Mouse (Mus musculus): ENCODE results near the gene Rsg1. TPM values are rescaled to one million over a fixed set of nuclear protein-coding genes. Genes with fewer than 3 reads are reported as not detected.

The Rsg1 gene
- total and polyA plus RNA-seq, 2 experiments from 2014 or later, result 1.3 TPM; not detected in 1

GRCm38 (mm10) chr4:141243636-141244035, 29.9 kb downstream of the Rsg1 start:
- no peak overlapping the region for H3K4me3 ChIP-seq (ENCODE audit: low read depth, low read length)
- H3K9ac ChIP-seq (replicated peaks; ENCODE audit: low read depth, low read length), result no peak overlapping the region
- WGBS, result 66% methylated on average over 5 of the region's 5 CpGs
- no peak for DNase-seq (ENCODE audit: low spot score)
- H3K4me2 ChIP-seq (ENCODE audit: low read depth, low read length), result no peak overlapping the region
- H3K9me3 ChIP-seq (replicated peaks; ENCODE audit: control insufficient read depth, low read length), result no peaks in the 10 kb centered on the region
- peaks cover 63% of the 10 kb centered on the region for H3K27me3 ChIP-seq (ENCODE audit: control insufficient read depth, insufficient read depth, low read length)
- no peak for ATAC-seq (ENCODE audit: insufficient read depth, low read depth)
- no peak overlapping the region for H3K27ac ChIP-seq (ENCODE audit: low read depth)
- no peaks in the 10 kb centered on the region for H3K36me3 ChIP-seq (replicated peaks; ENCODE audit: control insufficient read depth, insufficient read depth, low read length)
- TF ChIP-seq EP300 (IDR thresholded peaks at IDR 0.05; ENCODE audit: low read depth) (no peak), CTCF (IDR thresholded peaks at IDR 0.05; ENCODE audit: low read depth) (no peak)
- peaks cover 21% of the 10 kb centered on the region; the same call in 1 of the 2 replicates for H3K4me1 ChIP-seq (ENCODE audit: control insufficient read depth, insufficient read depth)

- H3K4me2 ChIP-seq (ENCODE audit: low read depth, low read length), result no peak overlapping the region
- ATAC-seq (ENCODE audit: insufficient read depth, low read depth), result no peak
- H3K27ac ChIP-seq (ENCODE audit: low read depth), result 0 out of 2 replicates have a peak overlapping the region, but pooled peaks have one; percentile 3
- no peak for TF ChIP-seq CTCF (IDR thresholded peaks at IDR 0.05; ENCODE audit: low read depth)
- TF ChIP-seq EP300 (IDR thresholded peaks at IDR 0.05; ENCODE audit: low read depth), result no peak
- no peaks in the 10 kb centered on the region for H3K9me3 ChIP-seq (replicated peaks; ENCODE audit: control insufficient read depth, low read length)
- WGBS, result 65% methylated on average over 5 of the region's 5 CpGs
- no peak overlapping the region for H3K9ac ChIP-seq (replicated peaks; ENCODE audit: low read depth, low read length)
- peaks cover 17% of the 10 kb centered on the region; the same call in 1 of the 2 replicates for H3K4me1 ChIP-seq (ENCODE audit: control insufficient read depth, insufficient read depth)
- no peak for DNase-seq (ENCODE audit: low spot score)
- peaks cover 67% of the 10 kb centered on the region for H3K27me3 ChIP-seq (ENCODE audit: control insufficient read depth, insufficient read depth, low read length)
- no peak overlapping the region for H3K4me3 ChIP-seq (ENCODE audit: low read depth, low read length)
- no peaks in the 10 kb centered on the region for H3K36me3 ChIP-seq (replicated peaks; ENCODE audit: control insufficient read depth, insufficient read depth, low read length)
Observed at GRCm38 (mm10) chr4:141244401-141244800, 30.6 kb downstream of the Rsg1 start.

- Histone ChIP-seq H3K4me3 (ENCODE audit: low read depth, low read length) (no peak overlapping the region), H3K27ac (ENCODE audit: low read depth) (0 out of 2 replicates have a peak overlapping the region, but pooled peaks have one; percentile 3), H3K9ac (replicated peaks; ENCODE audit: low read depth, low read length) (no peak overlapping the region), H3K9me3 (replicated peaks; ENCODE audit: control insufficient read depth, low read length) (no peaks in the 10 kb centered on the region), H3K4me1 (ENCODE audit: control insufficient read depth, insufficient read depth) (peaks cover 11% of the 10 kb centered on the region; the same call in 1 of the 2 replicates), H3K27me3 (ENCODE audit: control insufficient read depth, insufficient read depth, low read length) (peaks cover 67% of the 10 kb centered on the region), H3K4me2 (ENCODE audit: low read depth, low read length) (no peak overlapping the region), H3K36me3 (replicated peaks; ENCODE audit: control insufficient read depth, insufficient read depth, low read length) (no peaks in the 10 kb centered on the region)
- 20% methylated on average over 9 of the region's 9 CpGs for WGBS
- ATAC-seq (ENCODE audit: insufficient read depth, low read depth) (no peak), DNase-seq (ENCODE audit: low spot score) (no peak)
- no peak for TF ChIP-seq CTCF (IDR thresholded peaks at IDR 0.05; ENCODE audit: low read depth)
- no peak for TF ChIP-seq EP300 (IDR thresholded peaks at IDR 0.05; ENCODE audit: low read depth)
Observed at GRCm38 (mm10) chr4:141244931-141245425, 31.2 kb downstream of the Rsg1 start.

- Histone ChIP-seq H3K27ac (ENCODE audit: low read depth) (0 out of 2 replicates have a peak overlapping the region, but pooled peaks have one; percentile 25), H3K4me2 (ENCODE audit: low read depth, low read length) (peak overlapping the region; percentile 62), H3K4me3 (ENCODE audit: low read depth, low read length) (peak overlapping the region; percentile 35), H3K36me3 (replicated peaks; ENCODE audit: control insufficient read depth, insufficient read depth, low read length) (no peaks in the 10 kb centered on the region), H3K4me1 (ENCODE audit: control insufficient read depth, insufficient read depth) (peaks cover 8% of the 10 kb centered on the region; the same call in 1 of the 2 replicates), H3K9ac (replicated peaks; ENCODE audit: low read depth, low read length) (0 out of 2 replicates have a peak overlapping the region, but pooled peaks have one; percentile 1), H3K9me3 (replicated peaks; ENCODE audit: control insufficient read depth, low read length) (no peaks in the 10 kb centered on the region), H3K27me3 (ENCODE audit: control insufficient read depth, insufficient read depth, low read length) (peaks cover 57% of the 10 kb centered on the region)
- 22% methylated on average over 24 of the region's 24 CpGs for WGBS
- DNase-seq (ENCODE audit: low spot score), result peak; percentile 12
- TF ChIP-seq EP300 (IDR thresholded peaks at IDR 0.05; ENCODE audit: low read depth), result no peak
- no peak for TF ChIP-seq CTCF (IDR thresholded peaks at IDR 0.05; ENCODE audit: low read depth)
- ATAC-seq (ENCODE audit: insufficient read depth, low read depth), result no peak
Observed at GRCm38 (mm10) chr4:141246089-141246997, 32.6 kb downstream of the Rsg1 start.

GRCm38 (mm10) chr4:141246998-141247350, 33.2 kb downstream of the Rsg1 start:
- ATAC-seq (ENCODE audit: insufficient read depth, low read depth), result no peak
- H3K4me3 ChIP-seq (ENCODE audit: low read depth, low read length), result peak overlapping the region; percentile 35
- peak overlapping the region; percentile 1; the same call in 1 of the 2 replicates for H3K9ac ChIP-seq (replicated peaks; ENCODE audit: low read depth, low read length)
- TF ChIP-seq EP300 (IDR thresholded peaks at IDR 0.05; ENCODE audit: low read depth) (no peak), CTCF (IDR thresholded peaks at IDR 0.05; ENCODE audit: low read depth) (no peak)
- H3K36me3 ChIP-seq (replicated peaks; ENCODE audit: control insufficient read depth, insufficient read depth, low read length), result no peaks in the 10 kb centered on the region
- H3K4me1 ChIP-seq (ENCODE audit: control insufficient read depth, insufficient read depth), result peaks cover 8% of the 10 kb centered on the region; the same call in 1 of the 2 replicates
- WGBS, result 5% methylated on average over 17 of the region's 17 CpGs
- H3K27ac ChIP-seq (ENCODE audit: low read depth), result no peak overlapping the region
- no peaks in the 10 kb centered on the region for H3K9me3 ChIP-seq (replicated peaks; ENCODE audit: control insufficient read depth, low read length)
- peaks cover 51% of the 10 kb centered on the region for H3K27me3 ChIP-seq (ENCODE audit: control insufficient read depth, insufficient read depth, low read length)
- DNase-seq (ENCODE audit: low spot score), result no peak
- peak overlapping the region; percentile 62 for H3K4me2 ChIP-seq (ENCODE audit: low read depth, low read length)
